Mouse (Mus musculus) MEL-GATA-1-ER (cell line): ENCODE data around the gene Muc4.
A peak's percentile ranks its signal among the peaks of the same experiment; 100 is the strongest.

Source experiments
- DNase-seq: peaks from one replicate; pipeline ENCODE4 v3.0.0-alpha.2; 2012; ENCODE audit warnings: low read depth; ENCODE audit errors: extremely low read depth

The Muc4 gene

GRCm38 (mm10) chr16:32803252-32803853, 67.7 kb downstream of the Muc4 start:
- no peak for DNase-seq

GRCm38 (mm10) chr16:32803901-32804300, 68.2 kb downstream of the Muc4 start:
- DNase-seq: no peak

GRCm38 (mm10) chr16:32805151-32805550, 69.5 kb downstream of the Muc4 start:
- no peak for DNase-seq

- DNase-seq: no peak
Measured at GRCm38 (mm10) chr16:32807408-32808185, 71.9 kb downstream of the Muc4 start.

- DNase-seq: no peak
Measured at GRCm38 (mm10) chr16:32810321-32810720, 74.6 kb downstream of the Muc4 start, which contains the start of gene Smbd1. Gene Smbd1, minus strand, starts transcription at chr16:32810477.

GRCm38 (mm10) chr16:32812888-32813361, 77.2 kb downstream of the Muc4 start:
- peak; percentile 85 for DNase-seq

- no peak for DNase-seq
Measured at GRCm38 (mm10) chr16:32813362-32813761, 77.7 kb downstream of the Muc4 start.

GRCm38 (mm10) chr16:32813771-32814170, 78.1 kb downstream of the Muc4 start:
- DNase-seq: no peak

GRCm38 (mm10) chr16:32814539-32814938, 78.9 kb downstream of the Muc4 start:
- DNase-seq: no peak

GRCm38 (mm10) chr16:32815160-32815605, 79.5 kb downstream of the Muc4 start:
- no peak for DNase-seq

- no peak for DNase-seq
Measured at GRCm38 (mm10) chr16:32818036-32818435, 82.3 kb downstream of the Muc4 start.

- no peak for DNase-seq
Measured at GRCm38 (mm10) chr16:32818441-32818840, 82.8 kb downstream of the Muc4 start.

GRCm38 (mm10) chr16:32821772-32822449, 86.2 kb downstream of the Muc4 start:
- no peak for DNase-seq

- DNase-seq: no peak
Measured at GRCm38 (mm10) chr16:32822450-32822827, 86.8 kb downstream of the Muc4 start.

- DNase-seq: no peak
Measured at GRCm38 (mm10) chr16:32822881-32823280, 87.2 kb downstream of the Muc4 start.

GRCm38 (mm10) chr16:32823487-32823886, 87.8 kb downstream of the Muc4 start:
- no peak for DNase-seq

GRCm38 (mm10) chr16:32824061-32824460, 88.4 kb downstream of the Muc4 start:
- DNase-seq: no peak

- no peak for DNase-seq
Measured at GRCm38 (mm10) chr16:32825380-32825779, 89.7 kb downstream of the Muc4 start.

- no peak for DNase-seq
Measured at GRCm38 (mm10) chr16:32826521-32826920, 90.8 kb downstream of the Muc4 start.

GRCm38 (mm10) chr16:32829104-32829503, 93.4 kb downstream of the Muc4 start:
- peak; percentile 72 for DNase-seq

GRCm38 (mm10) chr16:32831501-32831900, 95.8 kb downstream of the Muc4 start:
- no peak for DNase-seq
